22 mouse cellular contexts compared by ENCODE assay signal in genomic region chr9:111033717-111034116, GRCm38 (mm10). TPM values are rescaled to one million over a fixed set of nuclear protein-coding genes. Genes with fewer than 3 reads are reported as not detected.
"Had no signal": no experiment of that assay in that cellular context is flagged by ENCODE, and none has a peak within 500 bp of the region (broad histone marks: within the 10 kb centered on the region; RNA-seq: fewer than 3 reads in every experiment).

No protein-coding gene starts in this region.

- H3K4me3 ChIP-seq: liver, embryonic 12.5 days; megakaryocyte, embryonic 14.5 days; midbrain, embryonic 13.5 days; myocyte; neural tube, embryonic 13.5 days; neural tube, embryonic 15.5 days; stomach, embryonic 15.5 days had no signal

- H3K36me3 ChIP-seq: liver, embryonic 12.5 days; midbrain, embryonic 13.5 days; neural tube, embryonic 13.5 days; neural tube, embryonic 15.5 days; stomach, embryonic 15.5 days had no signal

- H3K27ac ChIP-seq: liver, embryonic 12.5 days; liver, embryonic 14.5 days; midbrain, embryonic 13.5 days; neural tube, embryonic 13.5 days; neural tube, embryonic 15.5 days; stomach, embryonic 15.5 days; stomach, postnatal 0 days had no signal

- H3K4me1 ChIP-seq: liver, embryonic 12.5 days; megakaryocyte, embryonic 14.5 days; midbrain, embryonic 13.5 days; neural tube, embryonic 13.5 days; neural tube, embryonic 15.5 days; stomach, embryonic 15.5 days had no signal

- H3K9me3 ChIP-seq: liver, embryonic 12.5 days; midbrain, embryonic 13.5 days; neural tube, embryonic 13.5 days; neural tube, embryonic 15.5 days; stomach, embryonic 15.5 days had no signal

- DNase-seq: lung, adult 18-20 months; lung, embryonic 14.5 days; lung, postnatal 10 days; lung, postnatal 4 days; right cerebral cortex, postnatal 14 days; thymus, adult 2 months; thymus, postnatal 25 days; thymus, postnatal 4 days had no signal

- ATAC-seq: liver, embryonic 12.5 days; midbrain, embryonic 13.5 days had no signal

- H3K9ac ChIP-seq: liver, embryonic 12.5 days; liver, embryonic 14.5 days; lung, embryonic 14.5 days; midbrain, embryonic 13.5 days; neural tube, embryonic 13.5 days; neural tube, embryonic 15.5 days; stomach, embryonic 15.5 days had no signal

- H3K4me2 ChIP-seq: liver, embryonic 12.5 days; lung, embryonic 14.5 days; midbrain, embryonic 11.5 days; midbrain, embryonic 13.5 days; neural tube, embryonic 13.5 days; neural tube, embryonic 15.5 days; stomach, embryonic 15.5 days had no signal

- H3K27me3 ChIP-seq: liver, embryonic 12.5 days; neural tube, embryonic 13.5 days; neural tube, embryonic 15.5 days; stomach, embryonic 15.5 days had no signal

RNA-seq across cellular contexts. Expression of gene Ltf, which starts 14.6 kb away (rescaled TPM):
- polyA plus RNA-seq: myocyte; neural tube, embryonic 11.5 days; testis, adult 2 months; urinary bladder, adult 2 months had no signal

RNA-seq across cellular contexts. Expression of gene Rtp3, which starts 43.3 kb away (rescaled TPM):
- total RNA-seq: midbrain, postnatal 0 days had no signal
- polyA plus RNA-seq: midbrain, embryonic 13.5 days; midbrain, postnatal 0 days; myocyte; neural tube, embryonic 11.5 days; neural tube, embryonic 13.5 days; stomach, postnatal 0 days had no signal
